ENCODE assay signal across 8 mouse cellular contexts in genomic region chr11:20631026-20631940, GRCm38 (mm10).
DNase-seq lines count a peak whose midpoint lies in the region; ATAC-seq and TF ChIP-seq lines count a peak whose summit lies in the region.

No protein-coding gene starts in this region.

- peak overlapping the region; percentile 93 for H3K9ac ChIP-seq in embryonic facial prominence, embryonic 13.5 days
- H3K9ac ChIP-seq in heart, adult 2 months (ENCODE audit: low read depth, low read length): peak overlapping the region; percentile 72
- no peak overlapping the region for H3K9ac ChIP-seq in limb, embryonic 12.5 days (replicated peaks)
- peak overlapping the region; percentile 91 for H3K9ac ChIP-seq in midbrain, embryonic 14.5 days (replicated peaks; ENCODE audit: low read length)

- H3K4me3 ChIP-seq in embryonic facial prominence, embryonic 13.5 days: peak overlapping the region; percentile 84
- H3K4me3 ChIP-seq in heart, adult 2 months: peak overlapping the region; percentile 71
- H3K4me3 ChIP-seq in kidney, adult 2 months (ENCODE audit: insufficient read depth, low read depth, low read length): peak overlapping the region; percentile 69
- H3K4me3 ChIP-seq in limb, embryonic 12.5 days (replicated peaks): peak overlapping the region; percentile 83
- peak overlapping the region; percentile 90 for H3K4me3 ChIP-seq in midbrain, embryonic 14.5 days (replicated peaks; ENCODE audit: low read depth, low read length)

- intact Hi-C loops in heart, adult 2 months (cut with DNase I): loop anchor here (1.0 to 5.0 kb wide), 3 partner anchors 36 to 429 kb away; partner anchors contain the start of genes Rab1a and Sertad2

- H3K36me3 ChIP-seq in embryonic facial prominence, embryonic 13.5 days: no peaks in the 10 kb centered on the region
- peaks cover 8% of the 10 kb centered on the region; the same call in 1 of the 2 replicates for H3K36me3 ChIP-seq in heart, adult 2 months (ENCODE audit: control insufficient read depth, insufficient read depth, low read length)
- no peaks in the 10 kb centered on the region for H3K36me3 ChIP-seq in kidney, adult 2 months (ENCODE audit: control insufficient read depth, insufficient read depth, low read length)
- no peaks in the 10 kb centered on the region for H3K36me3 ChIP-seq in limb, embryonic 12.5 days
- H3K36me3 ChIP-seq in midbrain, embryonic 14.5 days (ENCODE audit: control insufficient read depth, insufficient read depth, low read length): no peaks in the 10 kb centered on the region

- peak overlapping the region; percentile 97 for H3K27ac ChIP-seq in embryonic facial prominence, embryonic 13.5 days
- peak overlapping the region; percentile 91 for H3K27ac ChIP-seq in heart, adult 2 months
- peak overlapping the region; percentile 96 for H3K27ac ChIP-seq in kidney, adult 2 months (ENCODE audit: insufficient read depth, low read depth, low read length)
- peak overlapping the region; percentile 99 for H3K27ac ChIP-seq in limb, embryonic 12.5 days
- peak overlapping the region; percentile 93 for H3K27ac ChIP-seq in midbrain, embryonic 14.5 days (replicated peaks; ENCODE audit: low read depth, low read length)

- no peaks in the 10 kb centered on the region for H3K27me3 ChIP-seq in embryonic facial prominence, embryonic 13.5 days
- no peaks in the 10 kb centered on the region for H3K27me3 ChIP-seq in heart, adult 2 months (ENCODE audit: control insufficient read depth, insufficient read depth, low read length)
- H3K27me3 ChIP-seq in kidney, adult 2 months (replicated peaks; ENCODE audit: control insufficient read depth, insufficient read depth, low read length): no peaks in the 10 kb centered on the region
- no peaks in the 10 kb centered on the region for H3K27me3 ChIP-seq in limb, embryonic 12.5 days
- no peaks in the 10 kb centered on the region for H3K27me3 ChIP-seq in midbrain, embryonic 14.5 days (ENCODE audit: control insufficient read depth, insufficient read depth, low read length)

- peak; percentile 86 for ATAC-seq in embryonic facial prominence, embryonic 13.5 days (ENCODE audit: insufficient number of reproducible peaks, insufficient read depth, low FRiP score, low TSS enrichment, low read depth)
- peak; percentile 89 for ATAC-seq in limb, embryonic 12.5 days (ENCODE audit: insufficient number of reproducible peaks, insufficient read depth, low FRiP score, low TSS enrichment, low read depth)
- ATAC-seq in midbrain, embryonic 14.5 days (ENCODE audit: low FRiP score, low TSS enrichment): peak; percentile 92

- H3K4me2 ChIP-seq in embryonic facial prominence, embryonic 13.5 days: peak overlapping the region; percentile 76
- peak overlapping the region; percentile 61 for H3K4me2 ChIP-seq in limb, embryonic 12.5 days
- H3K4me2 ChIP-seq in midbrain, embryonic 14.5 days (ENCODE audit: low read length): peak overlapping the region; percentile 85

- DNase-seq in B cell, adult 2 months: peak; percentile 93 to 94
- DNase-seq in adrenal gland, postnatal 4 days (ENCODE audit: low spot score in 2 of 2): peak; percentile 87 to 94
- peak; percentile 98 for DNase-seq in heart, adult 2 months
- DNase-seq in kidney, adult 2 months: peak; percentile 99
- DNase-seq in midbrain, embryonic 14.5 days: peak; percentile 96
- DNase-seq in spleen, postnatal 14 days (ENCODE audit: low spot score in 2 of 2): peak; percentile 93 to 95

- peak; percentile 63 for TF ChIP-seq EP300 in heart, adult 2 months (IDR thresholded peaks at IDR 0.05; ENCODE audit: insufficient read depth, low read depth, low read length)

- H3K79me2 ChIP-seq in heart, adult 2 months (replicated peaks; ENCODE audit: control insufficient read depth, insufficient read depth, low read length): peaks cover 2% of the 10 kb centered on the region; the same call in 1 of the 2 replicates

- TF ChIP-seq CTCF in heart, adult 2 months (IDR thresholded peaks at IDR 0.05): no peak
- no peak for TF ChIP-seq CTCF in kidney, adult 2 months (conservative IDR thresholded peaks at IDR 0.05; ENCODE audit: insufficient read depth, insufficient read length, low read depth, low read length)

- TF ChIP-seq POLR2A in heart, adult 2 months (IDR thresholded peaks at IDR 0.05; ENCODE audit: insufficient read depth, low read depth, low read length): peak; percentile 97
- TF ChIP-seq POLR2A in kidney, adult 2 months (IDR thresholded peaks at IDR 0.05; ENCODE audit: low read depth, low read length): peak; percentile 84

- WGBS in embryonic facial prominence, embryonic 13.5 days: 3% methylated on average over 35 of the region's 36 CpGs
- 2% methylated on average over 36 of the region's 36 CpGs for WGBS in heart, adult 2 months
- WGBS in kidney, adult 2 months: 2% methylated on average over 33 of the region's 36 CpGs
- WGBS in limb, embryonic 12.5 days: 2% methylated on average over 36 of the region's 36 CpGs
- WGBS in midbrain, embryonic 14.5 days: 3% methylated on average over 36 of the region's 36 CpGs

- H3K4me1 ChIP-seq in embryonic facial prominence, embryonic 13.5 days: peaks cover 29% of the 10 kb centered on the region
- H3K4me1 ChIP-seq in heart, adult 2 months (ENCODE audit: control insufficient read depth, insufficient read depth, low read length): peaks cover 4% of the 10 kb centered on the region
- H3K4me1 ChIP-seq in kidney, adult 2 months (ENCODE audit: control insufficient read depth, insufficient read depth, low read length): peaks cover 21% of the 10 kb centered on the region
- peaks cover 34% of the 10 kb centered on the region for H3K4me1 ChIP-seq in limb, embryonic 12.5 days (replicated peaks)
- H3K4me1 ChIP-seq in midbrain, embryonic 14.5 days (ENCODE audit: control insufficient read depth, insufficient read depth, low read length): peaks cover 33% of the 10 kb centered on the region

- no peaks in the 10 kb centered on the region for H3K9me3 ChIP-seq in embryonic facial prominence, embryonic 13.5 days
- H3K9me3 ChIP-seq in limb, embryonic 12.5 days: no peaks in the 10 kb centered on the region
- H3K9me3 ChIP-seq in midbrain, embryonic 14.5 days (ENCODE audit: control insufficient read depth, low read length): no peaks in the 10 kb centered on the region

Comparison
In these comparisons a context has a peak if more than half of its experiments do, and no peak if none do; other contexts are left out.
1. Peak in every context shown above with its lines: DNase-seq, ATAC-seq, H3K4me3 ChIP-seq and H3K27ac ChIP-seq.